Mouse (Mus musculus) embryonic facial prominence, embryonic 12.5 days (tissue): ENCODE results near the gene Arid3a. TPM values are rescaled to one million over a fixed set of nuclear protein-coding genes. Genes with fewer than 3 reads are reported as not detected.
"Not testable (repeated sequence)": the region's sequence is repeated elsewhere in the genome, so short reads cannot be mapped to it uniquely, and the experiment has no call there.

Source experiments
- ATAC-seq: fragments of 200-750 bp; cut with Nextera tagmentation; 2 replicates; pipeline ENCODE4 v1.8.0; 2017; ENCODE audit not compliant: insufficient number of reproducible peaks, insufficient read depth, low FRiP score, low TSS enrichment
- H3K27ac ChIP-seq: fragments of 300-500 bp; sonication (generic); 2 replicates; pipeline ENCODE4 v1.5.1; 2016; ENCODE audit warnings: mild to moderate bottlenecking
- H3K27me3 ChIP-seq: fragments of 300-500 bp; sonication (generic); 2 replicates; pipeline ENCODE4 v1.6.1; 2016; ENCODE audit warnings: mild to moderate bottlenecking, moderate library complexity
- H3K36me3 ChIP-seq: fragments of 300-500 bp; sonication (generic); 2 replicates; pipeline ENCODE4 v1.6.1; 2016; ENCODE audit warnings: mild to moderate bottlenecking
- H3K4me1 ChIP-seq: fragments of 300-500 bp; sonication (generic); 2 replicates; pipeline ENCODE4 v1.6.1; 2016
- H3K4me2 ChIP-seq: fragments of 300-500 bp; sonication (generic); replicated peaks from 2 replicates; pipeline ENCODE4 v1.6.1; 2016; ENCODE audit warnings: mild to moderate bottlenecking, moderate library complexity
- H3K4me3 ChIP-seq: fragments of 300-500 bp; sonication (generic); 2 replicates; pipeline ENCODE4 v1.5.1; 2016; ENCODE audit warnings: mild to moderate bottlenecking
- H3K9ac ChIP-seq: fragments of 300-500 bp; sonication (generic); 2 replicates; pipeline ENCODE4 v1.6.1; 2016; ENCODE audit warnings: mild to moderate bottlenecking, moderate library complexity
- H3K9me3 ChIP-seq: fragments of 300-500 bp; sonication (generic); 2 replicates; pipeline ENCODE4 v1.6.1; 2016; ENCODE audit warnings: mild to moderate bottlenecking, moderate library complexity
- WGBS: fragments of 180-500 bp; shearing (Covaris S2); methylation state at CpG from one replicate; pipeline ENCODE4 v1.1.7; 2016; 5-methylcytosine and 5-hydroxymethylcytosine counted together
- polyA plus RNA-seq: library from polyadenylated mRNA; unstranded; fragments of >200 nt; fragmentation: Nextera tagmentation; extraction: Ambion mirVana; gene quantifications from 2 replicates; pipeline ENCODE4 v1.2.1, GENCODE M21; 2016

The Arid3a gene
- polyA plus RNA-seq, 1 experiment from 2014 or later, result 4.9 TPM

DNA sequence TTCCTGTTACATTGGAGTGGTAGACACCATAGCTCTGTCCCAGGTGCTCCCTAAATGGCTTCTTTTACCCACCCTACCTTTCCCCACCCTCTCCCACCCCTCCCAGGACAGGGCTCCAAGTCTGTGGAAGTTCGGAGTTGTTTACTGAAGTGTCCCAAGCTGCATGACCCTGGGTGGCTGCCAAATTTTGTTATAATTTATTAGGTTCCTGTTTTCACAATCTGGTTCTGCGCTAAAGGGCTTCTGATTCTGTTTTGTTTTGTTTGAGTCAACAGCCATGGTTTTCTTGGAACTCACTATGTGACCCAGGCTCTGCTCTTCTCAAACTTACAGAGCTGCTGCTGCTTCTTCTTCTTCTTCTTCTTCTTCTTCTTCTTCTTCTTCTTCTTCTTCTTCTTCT is 37.5 kb upstream of the Arid3a start:
- no peak overlapping the region for H3K9ac ChIP-seq
- peaks cover 7% of the 10 kb centered on the region; the same call in 1 of the 2 replicates for H3K36me3 ChIP-seq
- no peak overlapping the region for H3K27ac ChIP-seq
- WGBS, result 78% methylated on average over 2 of the region's 2 CpGs
- no peaks in the 10 kb centered on the region for H3K4me1 ChIP-seq
- no peak overlapping the region for H3K4me2 ChIP-seq
- no peak for ATAC-seq
- H3K9me3 ChIP-seq, result no peaks in the 10 kb centered on the region
- H3K27me3 ChIP-seq, result no peaks in the 10 kb centered on the region
- no peak overlapping the region for H3K4me3 ChIP-seq

DNA sequence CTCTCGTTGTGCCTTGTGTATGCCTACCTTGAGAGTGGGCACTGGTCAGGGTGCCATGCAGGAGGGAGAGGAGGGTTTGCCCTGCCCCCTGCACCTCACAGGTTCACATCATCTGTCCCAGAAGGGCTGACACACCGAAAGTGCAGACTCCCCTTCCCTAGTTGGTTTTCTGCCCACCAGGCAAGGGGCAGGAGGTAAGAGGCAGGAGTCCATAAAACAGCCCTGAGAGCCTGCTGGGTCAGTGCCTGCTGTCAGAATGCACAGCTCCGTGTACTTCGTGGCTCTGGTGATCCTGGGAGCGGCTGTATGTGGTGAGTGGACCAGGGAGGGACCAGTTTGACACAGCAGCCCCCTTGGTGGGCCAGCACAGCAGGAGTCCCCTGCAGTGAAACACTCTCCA is 36.2 kb upstream of the Arid3a start, which contains the start of gene Cfd:
Gene Cfd (plus strand): TSS at position 184 of the 400 bp plus-strand sequence.
- no peaks in the 10 kb centered on the region for H3K27me3 ChIP-seq
- 47% methylated on average over 5 of the region's 5 CpGs for WGBS
- H3K4me3 ChIP-seq, result no peak within 1 kb of the TSS
- no peaks in the 10 kb centered on the region for H3K9me3 ChIP-seq
- H3K27ac ChIP-seq, result no peak within 1 kb of the TSS
- H3K36me3 ChIP-seq, result peaks cover 17% of the 10 kb centered on the region
- H3K4me2 ChIP-seq, result no peak within 1 kb of the TSS
- H3K9ac ChIP-seq, result peak within 1 kb of the TSS; percentile 27
- no peaks in the 10 kb centered on the region for H3K4me1 ChIP-seq
- no peak for ATAC-seq

DNA sequence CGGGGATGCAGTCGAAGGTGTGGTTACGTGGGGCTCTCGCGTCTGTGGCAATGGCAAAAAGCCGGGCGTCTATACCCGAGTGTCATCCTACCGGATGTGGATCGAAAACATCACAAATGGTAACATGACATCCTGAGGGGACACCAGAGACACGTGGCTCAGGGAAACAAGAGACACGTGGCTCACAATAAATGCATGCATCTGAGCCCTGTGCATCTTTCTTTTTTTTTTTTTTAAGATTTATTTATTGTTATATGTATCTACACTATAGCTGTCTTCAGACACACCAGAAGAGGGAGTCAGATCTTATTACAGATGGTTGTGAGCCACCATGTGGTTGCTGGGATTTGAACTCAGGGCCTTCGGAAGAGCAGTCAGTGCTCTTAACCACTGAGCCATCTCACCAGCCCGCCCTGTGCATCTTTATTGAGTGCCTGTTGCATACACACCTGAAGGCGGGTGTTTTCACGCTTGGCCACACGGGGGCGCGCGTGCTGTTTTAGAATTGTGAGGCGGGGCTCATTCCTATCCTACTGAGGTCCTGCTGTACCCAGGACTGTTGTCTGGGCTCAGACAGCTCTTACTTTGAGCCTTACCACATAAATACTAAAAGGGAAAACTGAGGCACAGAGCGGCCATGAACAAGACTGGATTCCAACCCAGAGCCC is 34.3 kb upstream of the Arid3a start:
- peaks cover 36% of the 10 kb centered on the region for H3K36me3 ChIP-seq
- not testable (repeated sequence) for H3K27me3 ChIP-seq, H3K9ac ChIP-seq, H3K4me3 ChIP-seq, ATAC-seq, H3K4me1 ChIP-seq, H3K9me3 ChIP-seq, H3K4me2 ChIP-seq, H3K27ac ChIP-seq
- 43% methylated on average over 22 of the region's 22 CpGs for WGBS

DNA sequence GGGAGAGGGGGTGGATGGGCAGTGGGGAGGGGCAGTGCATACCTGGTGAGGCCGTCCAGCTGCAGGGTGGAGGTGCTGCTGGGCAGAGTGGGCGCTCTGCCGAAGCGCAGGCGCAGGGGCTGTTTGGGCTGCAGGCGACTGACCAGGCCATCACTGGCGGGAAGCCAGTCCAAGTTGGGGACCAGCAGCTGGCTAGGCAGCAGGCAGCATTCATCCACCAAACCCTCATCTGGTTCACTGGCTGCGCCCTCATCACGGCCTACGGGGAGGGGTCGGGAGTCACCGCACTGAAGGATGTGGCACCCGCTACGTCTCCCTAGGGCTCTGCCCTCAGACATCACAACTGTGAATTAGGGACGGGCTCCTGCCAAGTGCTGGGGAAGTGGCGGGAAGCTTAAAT is 30.5 kb upstream of the Arid3a start:
- Histone ChIP-seq H3K4me2 (no peak overlapping the region), H3K36me3 (peaks cover 69% of the 10 kb centered on the region), H3K27me3 (no peaks in the 10 kb centered on the region), H3K27ac (no peak overlapping the region), H3K9ac (no peak overlapping the region), H3K4me1 (no peaks in the 10 kb centered on the region), H3K9me3 (no peaks in the 10 kb centered on the region), H3K4me3 (no peak overlapping the region)
- ATAC-seq, result no peak
- 92% methylated on average over 16 of the region's 16 CpGs for WGBS

DNA sequence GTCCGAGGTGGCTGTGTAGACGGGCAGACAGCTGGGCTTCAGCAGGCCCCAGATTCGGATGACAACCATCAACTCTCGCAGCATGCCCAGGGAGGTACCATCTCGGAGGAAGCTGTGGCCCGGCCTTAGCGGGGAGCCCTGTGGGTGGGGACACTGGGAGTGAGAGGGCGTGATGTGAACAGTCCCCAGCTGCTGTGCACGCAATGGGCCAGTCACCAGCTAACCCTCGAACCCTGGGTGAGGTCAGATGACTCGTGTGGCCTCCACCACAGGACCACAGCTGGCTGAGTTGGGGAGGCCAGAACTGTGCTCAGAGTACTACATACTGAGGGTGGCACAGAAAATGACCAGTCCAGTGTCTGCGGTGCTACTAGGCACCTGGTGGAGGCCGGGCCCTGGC is 30.0 kb upstream of the Arid3a start:
- WGBS, result 79% methylated on average over 13 of the region's 13 CpGs
- H3K4me2 ChIP-seq, result no peak overlapping the region

DNA sequence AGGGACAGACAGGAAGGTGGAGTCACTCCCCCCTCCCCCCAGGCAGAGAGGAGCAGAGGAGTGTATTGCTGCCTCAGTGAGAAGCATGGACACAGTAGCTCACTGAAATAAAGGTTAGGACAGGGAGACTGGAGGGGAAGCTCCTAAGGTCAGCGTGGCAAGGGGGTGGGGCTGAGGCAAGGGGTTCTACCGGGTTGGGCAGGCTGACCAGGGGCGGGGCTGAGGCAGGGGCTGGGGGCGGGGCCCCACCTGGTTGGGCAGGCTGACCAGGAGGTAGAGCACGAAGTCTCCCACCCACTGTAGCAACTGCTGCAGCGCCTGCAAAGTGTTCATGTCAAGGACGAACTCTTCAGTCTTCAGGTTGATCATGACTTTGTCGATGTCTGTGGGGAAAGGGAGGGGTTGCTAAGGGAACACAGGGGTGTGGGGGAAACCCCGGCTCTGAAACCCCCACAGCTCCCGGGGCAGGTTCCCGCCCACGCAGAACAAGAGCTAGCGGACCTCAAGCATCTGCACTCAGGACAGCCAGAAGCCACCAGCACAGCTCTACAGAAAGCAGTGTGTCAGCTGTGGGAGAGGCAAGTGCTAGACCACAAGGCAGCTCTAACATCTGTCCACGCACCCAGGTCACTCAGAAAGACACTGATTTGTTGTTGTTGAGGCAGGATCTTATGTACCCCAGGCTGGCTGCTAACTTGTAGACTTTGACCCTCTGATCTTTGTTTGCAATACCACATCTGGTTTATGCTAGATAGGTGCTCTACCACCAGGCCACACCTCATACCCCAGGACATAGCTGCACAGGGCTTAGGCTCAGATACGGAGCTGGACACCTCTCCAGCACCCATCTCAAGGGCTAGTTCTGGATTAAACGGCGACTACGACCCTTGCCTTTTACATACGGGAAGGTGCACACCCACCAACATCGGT is 29.3 kb upstream of the Arid3a start:
- Histone ChIP-seq H3K9me3 (no peaks in the 10 kb centered on the region), H3K4me3 (no peak overlapping the region), H3K27ac (no peak overlapping the region), H3K4me2 (no peak overlapping the region), H3K36me3 (peaks cover 75% of the 10 kb centered on the region), H3K27me3 (no peaks in the 10 kb centered on the region), H3K4me1 (no peaks in the 10 kb centered on the region), H3K9ac (peak overlapping the region; percentile 19)
- ATAC-seq, result no peak
- WGBS, result 48% methylated on average over 20 of the region's 20 CpGs

More for the DNA sequence above, 30.0 kb upstream of the Arid3a start:
- Histone ChIP-seq H3K9ac (no peak overlapping the region), H3K36me3 (peaks cover 69% of the 10 kb centered on the region), H3K27ac (no peak overlapping the region), H3K4me1 (no peaks in the 10 kb centered on the region), H3K9me3 (no peaks in the 10 kb centered on the region), H3K27me3 (no peaks in the 10 kb centered on the region), H3K4me3 (no peak overlapping the region)
- no peak for ATAC-seq

DNA sequence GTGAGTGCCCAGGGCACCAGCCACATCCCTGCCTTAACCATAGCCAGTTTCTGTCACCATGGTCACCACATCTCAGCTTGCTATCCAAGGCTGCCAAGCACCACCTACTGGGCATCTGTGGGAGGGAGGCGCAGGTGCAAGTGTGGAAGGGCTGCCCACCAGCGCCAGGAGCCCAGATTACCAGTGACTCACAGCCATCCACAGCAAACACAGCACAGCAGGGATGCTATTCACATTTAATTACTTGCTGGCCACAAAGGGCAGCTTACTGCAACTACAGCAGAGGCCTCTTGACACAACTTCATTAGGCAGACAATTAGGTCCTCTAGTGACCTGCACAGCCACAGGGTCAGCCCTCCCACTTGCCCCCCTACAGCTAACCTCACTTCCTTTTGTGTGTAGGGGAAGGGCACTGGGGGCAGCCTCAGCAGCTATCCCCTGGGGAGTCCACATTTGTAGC is 25.9 kb upstream of the Arid3a start:
- Histone ChIP-seq H3K9me3 (no peaks in the 10 kb centered on the region), H3K27me3 (no peaks in the 10 kb centered on the region), H3K4me2 (no peak overlapping the region), H3K36me3 (peaks cover 82% of the 10 kb centered on the region), H3K4me1 (no peaks in the 10 kb centered on the region), H3K4me3 (no peak overlapping the region), H3K27ac (no peak overlapping the region), H3K9ac (no peak overlapping the region)
- WGBS, result 29% methylated on average over 2 of the region's 2 CpGs
- no peak for ATAC-seq

DNA sequence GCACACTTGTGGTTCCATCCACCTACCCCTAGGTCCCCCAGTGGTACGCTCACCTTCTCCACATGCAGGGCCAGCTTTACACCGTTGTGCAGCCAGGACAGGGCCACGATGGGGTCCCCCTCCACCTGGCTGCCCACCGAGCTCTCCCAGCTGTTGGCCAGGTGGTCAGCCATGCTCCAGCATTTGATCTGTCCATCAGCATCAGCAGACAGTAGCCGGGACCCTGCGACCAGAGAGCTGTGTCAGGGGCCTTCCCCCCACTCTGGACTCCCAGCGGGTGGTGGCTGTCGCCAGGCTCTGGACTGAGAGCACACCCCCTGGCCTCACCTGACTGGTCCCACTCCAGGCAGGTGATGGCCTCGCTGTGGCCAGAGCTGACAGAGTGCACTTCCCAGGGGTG is 20.1 kb upstream of the Arid3a start:
- no peak overlapping the region for H3K4me2 ChIP-seq
- peaks cover 59% of the 10 kb centered on the region for H3K36me3 ChIP-seq
- H3K9ac ChIP-seq, result 0 out of 2 replicates have a peak overlapping the region, but pooled peaks have one; percentile 1
- H3K27ac ChIP-seq, result no peak overlapping the region
- WGBS, result 89% methylated on average over 9 of the region's 9 CpGs
- no peaks in the 10 kb centered on the region for H3K27me3 ChIP-seq
- H3K4me1 ChIP-seq, result peaks cover 5% of the 10 kb centered on the region
- no peak for ATAC-seq
- no peak overlapping the region for H3K4me3 ChIP-seq
- H3K9me3 ChIP-seq, result no peaks in the 10 kb centered on the region

DNA sequence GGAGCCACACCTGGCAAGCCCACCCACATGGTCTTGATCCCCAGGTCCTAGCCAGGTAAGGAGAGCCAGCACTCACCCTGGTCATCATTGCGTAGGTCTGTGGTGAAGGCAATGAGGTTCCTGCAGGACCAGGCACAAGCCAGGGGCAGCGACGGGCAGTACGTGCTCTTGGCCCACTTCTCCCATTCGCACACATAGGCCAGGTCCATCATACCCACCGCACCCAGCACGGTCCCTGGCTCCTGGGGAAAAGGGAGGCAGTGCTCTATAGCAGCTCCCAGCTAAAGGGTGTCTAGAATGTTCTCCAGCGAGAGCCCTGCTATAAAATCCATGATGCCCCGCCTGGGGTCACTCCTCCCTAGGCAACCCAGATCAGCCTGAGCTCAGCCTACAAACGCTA is 19.4 kb upstream of the Arid3a start:
- Histone ChIP-seq H3K4me3 (no peak overlapping the region), H3K9me3 (no peaks in the 10 kb centered on the region), H3K27me3 (no peaks in the 10 kb centered on the region), H3K36me3 (peaks cover 61% of the 10 kb centered on the region), H3K27ac (no peak overlapping the region), H3K4me2 (no peak overlapping the region), H3K9ac (no peak overlapping the region), H3K4me1 (peaks cover 5% of the 10 kb centered on the region)
- 93% methylated on average over 10 of the region's 10 CpGs for WGBS
- ATAC-seq, result no peak

DNA sequence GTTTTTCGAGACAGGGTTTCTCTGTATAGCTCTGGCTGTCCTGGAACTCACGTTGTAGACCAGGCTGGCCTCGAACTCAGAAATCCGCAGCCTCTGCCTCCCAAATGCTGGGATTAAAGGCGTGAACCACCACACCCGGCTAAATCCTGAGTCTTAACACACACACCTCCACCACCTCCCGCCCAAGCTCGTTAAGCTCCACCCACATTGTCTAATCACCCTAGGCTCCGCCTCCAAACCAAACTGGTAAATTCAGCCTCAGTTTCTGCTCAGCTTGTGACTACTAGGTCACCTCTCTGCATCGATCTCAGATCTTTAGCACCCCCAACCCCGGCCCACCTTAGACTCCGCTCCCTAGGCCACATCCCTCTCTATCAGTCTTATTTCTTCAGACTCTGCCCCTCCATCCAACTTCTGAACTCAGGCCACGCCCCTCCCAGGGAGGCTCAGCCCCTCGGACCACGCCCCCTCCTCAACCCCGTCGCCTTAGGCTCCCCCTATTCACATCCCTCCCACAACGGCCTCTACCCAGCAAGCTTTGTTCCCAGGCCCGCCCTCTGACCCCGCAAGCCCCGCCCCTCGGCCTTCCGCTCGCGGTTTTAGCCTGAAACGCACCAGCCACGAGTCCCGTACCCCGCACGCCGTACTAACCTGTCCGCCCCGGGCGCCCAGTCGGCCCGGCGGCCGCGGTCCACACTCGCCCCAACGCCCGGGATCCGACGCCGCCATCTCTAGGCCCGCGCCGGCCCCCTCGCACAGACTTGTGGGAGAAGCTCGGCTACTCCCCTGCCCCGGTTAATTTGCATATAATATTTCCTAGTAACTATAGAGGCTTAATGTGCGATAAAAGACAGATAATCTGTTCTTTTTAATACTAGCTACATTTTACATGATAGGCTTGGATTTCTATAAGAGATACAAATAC is 18.4 kb upstream of the Arid3a start, which contains the start of gene Med16:
Gene Med16 (minus strand): TSS at position 757 of the 925 bp plus-strand sequence.
- ATAC-seq, result peak; percentile 91
- peak within 1 kb of the TSS; percentile 97 for H3K27ac ChIP-seq
- H3K36me3 ChIP-seq, result peaks cover 54% of the 10 kb centered on the region
- peak within 1 kb of the TSS; percentile 67 for H3K9ac ChIP-seq
- H3K4me1 ChIP-seq, result peaks cover 5% of the 10 kb centered on the region
- no peaks in the 10 kb centered on the region for H3K27me3 ChIP-seq
- H3K9me3 ChIP-seq, result no peaks in the 10 kb centered on the region
- H3K4me3 ChIP-seq, result peak within 1 kb of the TSS; percentile 63
- WGBS, result 2% methylated on average over 52 of the region's 52 CpGs
- peak within 1 kb of the TSS; percentile 32 for H3K4me2 ChIP-seq
